Mouse (Mus musculus) midbrain, embryonic 13.5 days (tissue): ENCODE measurements around the gene Olfr597. TPM values are rescaled to one million over a fixed set of nuclear protein-coding genes. Genes with fewer than 3 reads are reported as not detected.
"Not testable (repeated sequence)": the region's sequence is repeated elsewhere in the genome, so short reads cannot be mapped to it uniquely, and the experiment has no call there.

ENCODE experiments used
- ATAC-seq: fragments of 200-750 bp; cut with Nextera tagmentation; 2 replicates; pipeline ENCODE4 v1.8.0; 2017; ENCODE audit warnings: mild to moderate bottlenecking, moderate TSS enrichment, moderate library complexity
- H3K27ac ChIP-seq: fragments of 300-500 bp; sonication (generic); 2 replicates; pipeline ENCODE4 v1.5.1; 2015; ENCODE audit warnings: inconsistent platforms, mild to moderate bottlenecking, moderate library complexity
- H3K27me3 ChIP-seq: fragments of 300-500 bp; sonication (generic); 2 replicates; pipeline ENCODE4 v1.6.1; 2015; ENCODE audit warnings: mild to moderate bottlenecking, inconsistent platforms
- H3K36me3 ChIP-seq: fragments of 300-500 bp; sonication (generic); 2 replicates; pipeline ENCODE4 v1.6.1; 2015; ENCODE audit warnings: mild to moderate bottlenecking, inconsistent platforms
- H3K4me1 ChIP-seq: fragments of 300-500 bp; sonication (generic); replicated peaks from 2 replicates; pipeline ENCODE4 v1.6.1; 2015; ENCODE audit warnings: inconsistent platforms
- H3K4me2 ChIP-seq: fragments of 300-500 bp; sonication (generic); replicated peaks from 2 replicates; pipeline ENCODE4 v1.6.1; 2015; ENCODE audit warnings: moderate library complexity, mild to moderate bottlenecking, inconsistent platforms
- H3K4me3 ChIP-seq: fragments of 300-500 bp; sonication (generic); replicated peaks from 2 replicates; pipeline ENCODE4 v1.5.1; 2015; ENCODE audit warnings: mild to moderate bottlenecking, inconsistent platforms
- H3K9ac ChIP-seq: fragments of 300-500 bp; sonication (generic); replicated peaks from 2 replicates; pipeline ENCODE4 v1.6.1; 2015; ENCODE audit warnings: mild to moderate bottlenecking, inconsistent platforms
- H3K9me3 ChIP-seq: fragments of 300-500 bp; sonication (generic); 2 replicates; pipeline ENCODE4 v1.6.1; 2016; ENCODE audit warnings: mild to moderate bottlenecking, inconsistent platforms
- WGBS: fragments of 180-500 bp; shearing (Covaris S2); methylation state at CpG from one replicate; pipeline ENCODE4 v1.1.7; 2015; 5-methylcytosine and 5-hydroxymethylcytosine counted together
- microRNA-seq: library from miRNA; unstranded; fragments of <30 nt; microRNA quantifications from one replicate; pipeline ENCODE4, GENCODE M21; 2016
- polyA plus RNA-seq: library from polyadenylated mRNA; unstranded; fragments of >200 nt; fragmentation: Nextera tagmentation; extraction: Ambion mirVana; gene quantifications from 2 replicates; pipeline ENCODE4 v1.2.1, GENCODE M21; 2015

The Olfr597 gene
- polyA plus RNA-seq = not detected in 2 replicates

- not testable (repeated sequence) for H3K4me1 ChIP-seq, ATAC-seq, H3K4me2 ChIP-seq, H3K27me3 ChIP-seq, H3K27ac ChIP-seq, H3K36me3 ChIP-seq, H3K9me3 ChIP-seq, H3K4me3 ChIP-seq, H3K9ac ChIP-seq
- WGBS = 92% methylated on average over 2 of the region's 2 CpGs
Observed at GRCm38 (mm10) chr7:103316015-103316414, at the start of gene Olfr597. Gene Olfr597 (plus strand): TSS chr7:103316315.

GRCm38 (mm10) chr7:103305348-103305747, 10.8 kb upstream of the Olfr597 start, which contains the start of gene Olfr596:
Gene Olfr596 (plus strand): TSS chr7:103305648.
- not testable (repeated sequence) for H3K9me3 ChIP-seq, H3K9ac ChIP-seq, H3K4me1 ChIP-seq, H3K4me3 ChIP-seq, H3K36me3 ChIP-seq, H3K27me3 ChIP-seq, H3K4me2 ChIP-seq, ATAC-seq, H3K27ac ChIP-seq
- WGBS = 92% methylated on average over 2 of the region's 2 CpGs

- no peaks in the 10 kb centered on the region for H3K9me3 ChIP-seq
- ATAC-seq = no peak
- H3K4me1 ChIP-seq = no peaks in the 10 kb centered on the region
- no peaks in the 10 kb centered on the region for H3K36me3 ChIP-seq
- H3K4me2 ChIP-seq = no peak within 1 kb of the TSS
- H3K9ac ChIP-seq = no peak within 1 kb of the TSS
- H3K27me3 ChIP-seq = no peaks in the 10 kb centered on the region
- no peak within 1 kb of the TSS for H3K4me3 ChIP-seq
- H3K27ac ChIP-seq = no peak within 1 kb of the TSS
Observed at GRCm38 (mm10) chr7:103323268-103323667, 7.2 kb downstream of the Olfr597 start, which contains the start of gene Olfr598. Gene Olfr598 (plus strand): TSS chr7:103323568.

DNA sequence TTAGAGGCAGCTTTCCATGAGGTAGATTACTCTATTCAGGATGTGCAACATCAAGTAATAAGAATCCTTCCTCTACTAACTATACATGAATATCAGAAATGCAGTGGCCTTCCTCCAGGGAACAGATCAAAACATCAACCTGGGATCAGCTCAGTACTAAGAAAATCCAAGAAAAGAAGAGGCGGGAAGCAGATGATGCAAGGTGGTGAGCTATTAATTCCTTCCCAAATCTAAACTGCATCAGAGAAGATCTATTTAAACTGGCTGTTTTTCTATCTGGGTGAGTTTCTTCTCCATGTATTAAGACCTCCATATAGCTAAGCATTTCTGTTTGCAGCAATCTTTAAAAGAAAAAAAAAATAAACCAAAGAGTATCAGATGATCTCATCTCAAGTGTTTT, 19.5 kb downstream of the Olfr597 start, which contains the start of gene Olfr599:
Gene Olfr599 (plus strand): TSS at position 301 of the 400 bp plus-strand sequence.
- Histone ChIP-seq H3K36me3 (no peaks in the 10 kb centered on the region), H3K4me3 (no peak within 1 kb of the TSS), H3K9me3 (no peaks in the 10 kb centered on the region), H3K4me1 (no peaks in the 10 kb centered on the region), H3K27ac (no peak within 1 kb of the TSS), H3K27me3 (no peaks in the 10 kb centered on the region), H3K4me2 (no peak within 1 kb of the TSS), H3K9ac (no peak within 1 kb of the TSS)
- WGBS = 83% methylated on average over 1 of the region's 1 CpGs
- no peak for ATAC-seq

GRCm38 (mm10) chr7:103349569-103349968, 33.5 kb downstream of the Olfr597 start, which contains the start of gene Olfr600:
Gene Olfr600 (minus strand): TSS chr7:103349669.
- Histone ChIP-seq H3K27ac (no peak within 1 kb of the TSS), H3K4me3 (no peak within 1 kb of the TSS), H3K27me3 (no peaks in the 10 kb centered on the region), H3K4me2 (no peak within 1 kb of the TSS), H3K9me3 (no peaks in the 10 kb centered on the region), H3K36me3 (no peaks in the 10 kb centered on the region), H3K9ac (no peak within 1 kb of the TSS), H3K4me1 (no peaks in the 10 kb centered on the region)
- no peak for ATAC-seq

- no peaks in the 10 kb centered on the region for H3K36me3 ChIP-seq
- no peak within 1 kb of the TSS for H3K4me2 ChIP-seq
- no peak within 1 kb of the TSS for H3K4me3 ChIP-seq
- no peaks in the 10 kb centered on the region for H3K4me1 ChIP-seq
- ATAC-seq = no peak
- no peak within 1 kb of the TSS for H3K27ac ChIP-seq
- 91% methylated on average over 1 of the region's 1 CpGs for WGBS
- no peaks in the 10 kb centered on the region for H3K27me3 ChIP-seq
- H3K9ac ChIP-seq = no peak within 1 kb of the TSS
- H3K9me3 ChIP-seq = no peaks in the 10 kb centered on the region; the same call in 1 of the 2 replicates
Observed at GRCm38 (mm10) chr7:103362555-103362954, 46.4 kb downstream of the Olfr597 start, which contains the start of gene Olfr601. Gene Olfr601 (minus strand): TSS chr7:103362655.

Small RNAs within 50 kb of the gene (microRNA-seq; reads per million reads assigned to microRNA genes)
- gene Gm23550 = not detected

Other genes with a start within 250 kb of the Olfr597 start
- gene Olfr584, start 234.4 kb upstream of the Olfr597 start, polyA plus RNA-seq = not detected in 2 replicates
- gene Olfr585, start 218.6 kb upstream of the Olfr597 start, polyA plus RNA-seq = not detected in 2 replicates
- gene Olfr586, start 190.7 kb upstream of the Olfr597 start, polyA plus RNA-seq = not detected in 2 replicates
- not detected in 2 replicates for gene Olfr588-ps1, start 175.4 kb upstream of the Olfr597 start, polyA plus RNA-seq
- gene Olfr589, start 160.0 kb upstream of the Olfr597 start, polyA plus RNA-seq = not detected in 2 replicates
- not detected in 2 replicates for gene Olfr591, start 138.0 kb upstream of the Olfr597 start, polyA plus RNA-seq
- not detected in 2 replicates for gene Olfr592, start 131.5 kb upstream of the Olfr597 start, polyA plus RNA-seq
- gene Olfr593, start 104.5 kb upstream of the Olfr597 start, polyA plus RNA-seq = not detected in 2 replicates
- gene Olfr594, start 99.3 kb upstream of the Olfr597 start, polyA plus RNA-seq = not detected in 2 replicates
- gene Usp17ld, start 63.8 kb upstream of the Olfr597 start, polyA plus RNA-seq = not detected in 2 replicates
- gene Olfr596, start 10.7 kb upstream of the Olfr597 start, polyA plus RNA-seq = not detected in 2 replicates
- not detected in 2 replicates for gene Olfr598, start 7.3 kb downstream of the Olfr597 start, polyA plus RNA-seq
- gene Olfr599, start 19.6 kb downstream of the Olfr597 start, polyA plus RNA-seq = not detected in 2 replicates
- gene Olfr600, start 33.4 kb downstream of the Olfr597 start, polyA plus RNA-seq = not detected in 2 replicates
- gene Olfr601, start 46.3 kb downstream of the Olfr597 start, polyA plus RNA-seq = not detected in 2 replicates
- not detected in 2 replicates for gene Olfr603, start 69.9 kb downstream of the Olfr597 start, polyA plus RNA-seq
- not detected in 2 replicates for gene Usp17lc, start 98.8 kb downstream of the Olfr597 start, polyA plus RNA-seq
- not detected in 2 replicates for gene Olfr605, start 129.1 kb downstream of the Olfr597 start, polyA plus RNA-seq
- gene Olfr606, start 132.7 kb downstream of the Olfr597 start, polyA plus RNA-seq = not detected in 2 replicates
- not detected in 2 replicates for gene Olfr607, start 147.8 kb downstream of the Olfr597 start, polyA plus RNA-seq
- not detected in 2 replicates for gene Olfr608, start 153.6 kb downstream of the Olfr597 start, polyA plus RNA-seq
- not detected in 2 replicates for gene Olfr609, start 181.7 kb downstream of the Olfr597 start, polyA plus RNA-seq
- gene Olfr610, start 195.8 kb downstream of the Olfr597 start, polyA plus RNA-seq = not detected in 2 replicates
- not detected in 2 replicates for gene Olfr611, start 204.5 kb downstream of the Olfr597 start, polyA plus RNA-seq
- not detected in 2 replicates for gene Olfr612, start 226.4 kb downstream of the Olfr597 start, polyA plus RNA-seq
- not detected in 2 replicates for gene Olfr613, start 231.8 kb downstream of the Olfr597 start, polyA plus RNA-seq
- gene Olfr615, start 239.8 kb downstream of the Olfr597 start, polyA plus RNA-seq = not detected in 2 replicates